Mouse (Mus musculus): Measurements from ENCODE around the gene Mymx.

DNA sequence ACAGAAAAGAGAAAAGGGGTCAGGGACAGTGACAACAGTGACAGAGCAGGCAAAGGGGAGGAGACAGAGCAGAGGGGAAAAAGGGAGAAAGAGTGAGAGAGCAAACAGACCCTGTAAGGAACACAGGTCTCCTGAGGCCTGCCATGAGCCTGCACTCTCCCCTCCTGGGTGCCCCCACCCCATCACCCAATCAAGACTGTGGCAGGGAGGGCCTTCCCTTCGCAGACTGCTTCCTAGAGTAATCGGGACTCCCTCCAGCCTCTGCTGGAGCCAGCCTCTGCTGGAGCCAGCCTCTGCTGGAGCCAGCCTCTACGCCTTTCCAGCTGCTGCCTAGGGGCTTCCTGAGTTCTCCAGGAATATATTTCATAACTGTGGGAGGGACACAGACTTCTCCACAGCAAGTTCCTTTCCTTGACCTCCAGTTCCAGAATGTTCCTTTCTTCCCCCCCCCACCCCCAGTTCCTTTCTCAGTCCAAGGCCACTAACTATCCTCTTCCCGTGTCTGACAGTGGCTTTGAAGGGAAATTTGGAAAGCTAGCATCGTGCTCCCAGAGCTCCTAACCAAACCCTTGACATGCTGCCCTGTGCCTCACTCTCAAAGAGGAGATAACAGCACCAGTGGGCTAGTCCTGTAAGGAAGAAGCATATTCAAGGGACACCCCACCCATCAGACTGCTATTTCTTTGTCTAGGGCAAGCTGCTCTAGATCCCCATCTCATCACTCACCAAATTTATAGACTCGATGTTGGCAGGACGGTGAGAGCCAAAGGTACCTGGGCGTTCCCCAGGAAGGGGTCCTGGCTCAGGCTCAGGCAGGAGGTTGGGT is 9.1 kb downstream of the Mymx start:
- TF ChIP-seq CTCF (conservative IDR thresholded peaks at IDR 0.05; ENCODE audit: low read length) (no peak), NANOG (IDR thresholded peaks at IDR 0.05; ENCODE audit: borderline replicate concordance, low read length) (no peak)
